Mouse (Mus musculus) spleen, adult 2 months (tissue): ENCODE data around the gene Taf6l. TPM values are rescaled to one million over a fixed set of nuclear protein-coding genes. Genes with fewer than 3 reads are reported as not detected.

Experiments used
- DNase-seq, 2 experiments: peaks; one replicate each; pipeline versions ENCODE4 v3.0.0 to v3.0.0-alpha.2; 2012 to 2021; ENCODE audit warnings: low spot score in 2 of 2, low read depth in 1 of 2
- H3K27ac ChIP-seq: fragments of 200-500 bp; 2 replicates; pipeline ENCODE4 v1.5.1; 2012; ENCODE audit warnings: low read length, inconsistent platforms; ENCODE audit not compliant: insufficient read depth
- H3K27me3 ChIP-seq: fragments of 200-500 bp; 2 replicates; pipeline ENCODE4 v1.6.1; 2012; ENCODE audit warnings: mild to moderate bottlenecking, moderate library complexity, low read length, inconsistent platforms; ENCODE audit not compliant: control insufficient read depth, insufficient read depth
- H3K36me3 ChIP-seq: fragments of 200-500 bp; 2 replicates; pipeline ENCODE4 v1.6.1; 2012; ENCODE audit warnings: mild to moderate bottlenecking, low read length, inconsistent platforms; ENCODE audit not compliant: control insufficient read depth, insufficient read depth
- H3K4me1 ChIP-seq: fragments of 200-500 bp; 2 replicates; pipeline ENCODE4 v1.6.1; 2011; ENCODE audit warnings: inconsistent platforms; ENCODE audit not compliant: control insufficient read depth, insufficient read depth, insufficient read length
- H3K4me3 ChIP-seq: fragments of 200-500 bp; 2 replicates; pipeline ENCODE4 v1.5.1; 2011; ENCODE audit warnings: mild to moderate bottlenecking, inconsistent platforms; ENCODE audit not compliant: insufficient read depth, insufficient read length; ENCODE audit errors: extremely low read depth
- CTCF ChIP-seq: fragments of 200-500 bp; IDR thresholded peaks from 2 replicates; pipeline ENCODE4 v1.5.1; 2011; ENCODE audit warnings: mild to moderate bottlenecking, inconsistent platforms; ENCODE audit not compliant: insufficient read depth, insufficient read length, insufficient replicate concordance; ENCODE audit errors: extremely low read depth
- POLR2A ChIP-seq: fragments of 200-500 bp; IDR thresholded peaks from 2 replicates; pipeline ENCODE4 v1.6.1; 2011; ENCODE audit warnings: low read depth, low read length, inconsistent platforms
- WGBS: fragments of 180-500 bp; shearing (Covaris S2); methylation state at CpG from one replicate; pipeline ENCODE4 v1.1.7; 2018; 5-methylcytosine and 5-hydroxymethylcytosine counted together
- polyA plus RNA-seq: library from polyadenylated mRNA; depleted of rRNA; stranded (reverse); fragments of >200 nt; gene quantifications from 2 replicates; pipeline ENCODE4 v1.2.3, GENCODE M21; 2012; rRNA removed

The Taf6l gene
- 11.3 and 15.8 TPM in 2 replicates for polyA plus RNA-seq

- peak within 1 kb of the TSS; percentile 51 for H3K27ac ChIP-seq
- H3K27me3 ChIP-seq: no peaks in the 10 kb centered on the region
- peak within 1 kb of the TSS; percentile 78 for H3K4me3 ChIP-seq
- H3K4me1 ChIP-seq: peaks cover 4% of the 10 kb centered on the region; the same call in 1 of the 2 replicates
- TF ChIP-seq POLR2A: no peak; the same call in 1 of the 2 replicates
- TF ChIP-seq CTCF: no peak
- peaks cover 5% of the 10 kb centered on the region; the same call in 1 of the 2 replicates for H3K36me3 ChIP-seq
- peak; percentile 91 to 95 for DNase-seq
- 2% methylated on average over 32 of the region's 32 CpGs for WGBS
Observed at GRCm38 (mm10) chr19:8786008-8786781, at the start of gene Taf6l. TSS of gene Taf6l (minus strand) at chr19:8786417.

DNA sequence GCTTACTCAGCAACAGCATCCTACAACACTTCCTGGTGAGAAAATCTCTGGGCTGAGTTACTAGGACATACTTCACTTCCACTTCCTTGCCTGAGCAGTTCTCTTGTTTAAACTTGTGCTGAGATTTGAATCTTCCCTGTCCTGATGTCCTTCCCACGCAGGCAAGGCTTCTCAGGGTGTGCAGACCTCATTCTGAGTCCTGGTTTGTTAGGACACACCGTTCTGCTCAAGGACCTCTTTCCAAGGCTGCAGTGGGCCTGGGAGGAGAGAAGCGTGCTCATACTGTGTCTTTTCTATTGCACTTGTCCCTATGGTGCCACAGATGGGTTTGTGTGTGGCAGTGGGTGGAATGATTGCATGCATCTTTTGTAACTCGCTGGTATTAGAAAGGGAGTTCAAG, 46.8 kb upstream of the Taf6l start:
- H3K27ac ChIP-seq: no peak overlapping the region
- 93% methylated on average over 4 of the region's 4 CpGs for WGBS
- H3K27me3 ChIP-seq: no peaks in the 10 kb centered on the region
- TF ChIP-seq POLR2A (no peak), CTCF (no peak)
- no peak for DNase-seq
- no peak overlapping the region for H3K4me3 ChIP-seq
- H3K4me1 ChIP-seq: peaks cover under 1% of the 10 kb centered on the region; the same call in 1 of the 2 replicates
- peaks cover 55% of the 10 kb centered on the region for H3K36me3 ChIP-seq

DNA sequence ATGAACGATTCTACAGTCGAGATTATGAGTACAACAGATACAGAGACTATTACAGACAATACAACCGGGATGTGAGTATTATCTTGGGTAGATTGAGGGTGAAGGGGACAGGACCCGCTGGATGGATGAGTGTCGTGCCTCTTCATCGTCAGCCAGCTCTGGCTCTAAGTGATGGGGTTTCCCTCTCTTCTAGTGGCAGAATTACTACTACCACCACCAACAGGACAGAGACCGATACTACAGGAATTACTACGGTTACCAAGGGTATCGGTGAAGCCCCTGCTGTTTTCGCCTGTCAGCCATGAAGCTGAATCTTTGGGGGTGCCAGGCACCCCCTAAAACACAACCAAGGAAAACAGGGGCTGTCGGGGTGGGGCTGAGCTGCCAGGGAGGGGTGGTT, 45.0 kb upstream of the Taf6l start:
- Histone ChIP-seq H3K4me3 (no peak overlapping the region), H3K4me1 (no peaks in the 10 kb centered on the region; the same call in 1 of the 2 replicates), H3K27ac (no peak overlapping the region), H3K36me3 (peaks cover 63% of the 10 kb centered on the region), H3K27me3 (no peaks in the 10 kb centered on the region)
- DNase-seq: no peak
- WGBS: 93% methylated on average over 11 of the region's 11 CpGs
- TF ChIP-seq POLR2A: no peak
- no peak for TF ChIP-seq CTCF

GRCm38 (mm10) chr19:8830664-8831063, 44.4 kb upstream of the Taf6l start:
- Histone ChIP-seq H3K27ac (no peak overlapping the region), H3K36me3 (peaks cover 67% of the 10 kb centered on the region), H3K27me3 (no peaks in the 10 kb centered on the region), H3K4me3 (no peak overlapping the region), H3K4me1 (no peaks in the 10 kb centered on the region; the same call in 1 of the 2 replicates)
- 95% methylated on average over 8 of the region's 8 CpGs for WGBS
- TF ChIP-seq CTCF (no peak), POLR2A (no peak)
- DNase-seq: no peak

GRCm38 (mm10) chr19:8829660-8830059, 43.4 kb upstream of the Taf6l start, which contains the start of gene AC129217.1:
TSS of gene AC129217.1 (plus strand) at chr19:8829773.
- WGBS: 59% methylated on average over 8 of the region's 8 CpGs
- TF ChIP-seq POLR2A (no peak), CTCF (no peak)
- H3K4me3 ChIP-seq: no peak within 1 kb of the TSS
- H3K36me3 ChIP-seq: peaks cover 74% of the 10 kb centered on the region
- H3K27me3 ChIP-seq: no peaks in the 10 kb centered on the region
- H3K27ac ChIP-seq: no peak within 1 kb of the TSS
- DNase-seq: no peak
- H3K4me1 ChIP-seq: no peaks in the 10 kb centered on the region; the same call in 1 of the 2 replicates

DNA sequence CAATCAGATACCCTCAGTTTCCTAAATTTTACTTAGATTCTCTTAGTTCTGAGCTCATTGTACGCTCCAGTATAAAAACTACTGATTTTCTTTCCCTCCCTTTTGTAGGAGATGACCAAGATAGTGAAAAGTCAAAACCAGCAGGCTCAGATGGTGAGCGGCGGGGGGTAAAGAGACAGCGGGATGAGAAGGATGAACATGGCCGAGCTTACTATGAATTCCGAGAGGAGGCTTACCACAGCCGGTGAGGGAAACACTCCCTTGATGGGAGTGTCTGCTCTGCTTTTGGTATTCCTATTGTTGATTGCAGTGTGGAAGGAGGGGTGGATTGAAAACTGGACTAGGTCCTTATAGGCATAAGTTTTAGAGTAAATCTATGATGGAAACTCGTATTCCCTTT, 36.5 kb upstream of the Taf6l start:
- H3K36me3 ChIP-seq: peaks cover 30% of the 10 kb centered on the region
- DNase-seq: no peak
- TF ChIP-seq CTCF: no peak
- TF ChIP-seq POLR2A: no peak
- peaks cover 7% of the 10 kb centered on the region for H3K4me1 ChIP-seq
- no peak overlapping the region for H3K27ac ChIP-seq
- WGBS: 88% methylated on average over 8 of the region's 8 CpGs
- no peak overlapping the region for H3K4me3 ChIP-seq
- no peaks in the 10 kb centered on the region for H3K27me3 ChIP-seq

- DNase-seq: no peak
- Histone ChIP-seq H3K4me1 (peaks cover 7% of the 10 kb centered on the region), H3K27me3 (no peaks in the 10 kb centered on the region), H3K4me3 (peak overlapping the region; percentile 91), H3K27ac (peak overlapping the region; percentile 98), H3K36me3 (peaks cover 27% of the 10 kb centered on the region)
- TF ChIP-seq CTCF (no peak), POLR2A (no peak)
- WGBS: under 1% methylated on average over 7 of the region's 7 CpGs
Observed at GRCm38 (mm10) chr19:8821146-8821545, 34.9 kb upstream of the Taf6l start.
